Mouse (Mus musculus) neural tube, embryonic 14.5 days (tissue): ENCODE data around the gene Bglap. TPM values are rescaled to one million over a fixed set of nuclear protein-coding genes. Genes with fewer than 3 reads are reported as not detected.

ENCODE experiments used
- ATAC-seq: fragments of 200-750 bp; cut with Nextera tagmentation; 2 replicates; pipeline ENCODE4 v1.8.0; 2017; ENCODE audit warnings: low read depth, mild to moderate bottlenecking, moderate TSS enrichment, moderate library complexity
- H3K27ac ChIP-seq: fragments of 300-500 bp; sonication (generic); 2 replicates; pipeline ENCODE4 v1.5.1; 2014; ENCODE audit warnings: low read depth, mild to moderate bottlenecking, control low read depth, low read length, moderate library complexity, mixed read lengths
- H3K27me3 ChIP-seq: fragments of 300-500 bp; sonication (generic); 2 replicates; pipeline ENCODE4 v1.6.1; 2014; ENCODE audit warnings: low read length; ENCODE audit not compliant: control insufficient read depth, insufficient read depth
- H3K36me3 ChIP-seq: fragments of 300-500 bp; sonication (generic); 2 replicates; pipeline ENCODE4 v1.6.1; 2014; ENCODE audit warnings: low read length, mixed read lengths; ENCODE audit not compliant: control insufficient read depth, insufficient read depth
- H3K4me1 ChIP-seq: fragments of 300-500 bp; sonication (generic); 2 replicates; pipeline ENCODE4 v1.6.1; 2014; ENCODE audit warnings: low read length; ENCODE audit not compliant: control insufficient read depth, insufficient read depth
- H3K4me2 ChIP-seq: fragments of 300-500 bp; sonication (generic); 2 replicates; pipeline ENCODE4 v1.6.1; 2014; ENCODE audit warnings: mild to moderate bottlenecking, low read depth, low read length, control low read depth
- H3K4me3 ChIP-seq: fragments of 300-500 bp; sonication (generic); 2 replicates; pipeline ENCODE4 v1.5.1; 2014; ENCODE audit warnings: low read depth, low read length, control low read depth, mixed read lengths
- H3K9ac ChIP-seq: fragments of 300-500 bp; sonication (generic); replicated peaks from 2 replicates; pipeline ENCODE4 v1.6.1; 2014; ENCODE audit warnings: low read depth, mild to moderate bottlenecking, control low read depth, low read length, mixed read lengths
- H3K9me3 ChIP-seq: fragments of 300-500 bp; sonication (generic); 2 replicates; pipeline ENCODE4 v1.6.1; 2016; ENCODE audit warnings: low read length; ENCODE audit not compliant: control insufficient read depth
- WGBS: fragments of 180-500 bp; shearing (Covaris S2); extraction: QIAGEN DNeasy Blood & Tissue Kit; methylation state at CpG from one replicate; pipeline ENCODE4 v1.1.7; 2014; 5-methylcytosine and 5-hydroxymethylcytosine counted together
- polyA plus RNA-seq: library from polyadenylated mRNA; unstranded; fragments of >200 nt; fragmentation: Nextera tagmentation; extraction: Ambion mirVana; gene quantifications from 2 replicates; pipeline ENCODE4 v1.2.1, GENCODE M21; 2014

Bglap gene
- polyA plus RNA-seq, 1 experiment from 2014 or later = not detected

- Histone ChIP-seq H3K27ac (no peak overlapping the region), H3K4me3 (no peak overlapping the region; the same call in 1 of the 2 replicates), H3K27me3 (no peaks in the 10 kb centered on the region), H3K36me3 (peaks cover 7% of the 10 kb centered on the region; the same call in 1 of the 2 replicates), H3K4me1 (peaks cover 15% of the 10 kb centered on the region), H3K9me3 (no peaks in the 10 kb centered on the region), H3K9ac (no peak overlapping the region; the same call in 1 of the 2 replicates), H3K4me2 (peak overlapping the region; percentile 84)
- ATAC-seq = no peak
- WGBS = 85% methylated on average over 11 of the region's 11 CpGs
These were observed 46.8 kb downstream of the Bglap start for GRCm38 (mm10) chr3:88337367-88338020.

- Histone ChIP-seq H3K27ac (peak within 1 kb of the TSS; percentile 95), H3K4me1 (peaks cover 15% of the 10 kb centered on the region), H3K4me3 (peak within 1 kb of the TSS; percentile 74), H3K27me3 (no peaks in the 10 kb centered on the region), H3K4me2 (peak within 1 kb of the TSS; percentile 84), H3K36me3 (no peaks in the 10 kb centered on the region), H3K9me3 (no peaks in the 10 kb centered on the region), H3K9ac (peak within 1 kb of the TSS; percentile 93)
- ATAC-seq = peak; percentile 97
- 3% methylated on average over 49 of the region's 66 CpGs for WGBS
These were observed 47.9 kb downstream of the Bglap start, which contains the start of the genes Tmem79 and Smg5 for GRCm38 (mm10) chr3:88336058-88337013. Gene Tmem79 (minus strand): TSS chr3:88336148. Gene Smg5 (plus strand): TSS chr3:88336260.

- no peaks in the 10 kb centered on the region for H3K36me3 ChIP-seq
- peak; percentile 74 for ATAC-seq
- peak overlapping the region; percentile 95 for H3K27ac ChIP-seq
- no peaks in the 10 kb centered on the region for H3K27me3 ChIP-seq
- H3K4me1 ChIP-seq = peaks cover 15% of the 10 kb centered on the region
- WGBS = 1% methylated on average over 27 of the region's 27 CpGs
- H3K9ac ChIP-seq = peak overlapping the region; percentile 93
- no peaks in the 10 kb centered on the region for H3K9me3 ChIP-seq
- peak overlapping the region; percentile 74 for H3K4me3 ChIP-seq
- peak overlapping the region; percentile 84 for H3K4me2 ChIP-seq
These were observed 48.7 kb downstream of the Bglap start for GRCm38 (mm10) chr3:88335436-88336053.

GRCm38 (mm10) chr3:88334902-88335435 lies 49.3 kb downstream of the Bglap start:
- Histone ChIP-seq H3K27ac (no peak overlapping the region), H3K9ac (peak overlapping the region; percentile 93), H3K4me3 (peak overlapping the region; percentile 74), H3K9me3 (no peaks in the 10 kb centered on the region), H3K27me3 (no peaks in the 10 kb centered on the region), H3K4me1 (peaks cover 15% of the 10 kb centered on the region), H3K36me3 (no peaks in the 10 kb centered on the region), H3K4me2 (peak overlapping the region; percentile 84)
- no peak for ATAC-seq
- 35% methylated on average over 3 of the region's 3 CpGs for WGBS

- Histone ChIP-seq H3K4me2 (no peak overlapping the region), H3K4me3 (no peak overlapping the region), H3K9ac (no peak overlapping the region), H3K4me1 (peaks cover 15% of the 10 kb centered on the region), H3K9me3 (no peaks in the 10 kb centered on the region), H3K27ac (no peak overlapping the region), H3K27me3 (no peaks in the 10 kb centered on the region), H3K36me3 (no peaks in the 10 kb centered on the region)
- ATAC-seq = no peak
- WGBS = 63% methylated on average over 12 of the region's 12 CpGs
These were observed 50.1 kb downstream of the Bglap start for GRCm38 (mm10) chr3:88334029-88334658.

Other genes with a start within 250 kb of the Bglap start
- gene Mef2d, start 242.1 kb downstream of the Bglap start, polyA plus RNA-seq = 19.6 and 20.4 TPM in 2 replicates
- gene Rhbg, start 129.8 kb downstream of the Bglap start, polyA plus RNA-seq = 0.51 and 0.85 TPM in 2 replicates
- gene Gm38392, start 97.3 kb downstream of the Bglap start, polyA plus RNA-seq = 0.72 TPM in 1 of 2 replicates, not detected in the other
- 8.1 and 9.0 TPM in 2 replicates for gene Tsacc, start 87.5 kb downstream of the Bglap start, polyA plus RNA-seq
- 427 and 462 TPM in 2 replicates for gene Cct3, start 87.3 kb downstream of the Bglap start, polyA plus RNA-seq
- gene Glmp, start 59.4 kb downstream of the Bglap start, polyA plus RNA-seq = 65.0 and 76.4 TPM in 2 replicates
- 0.90 and 0.99 TPM in 2 replicates for gene Tmem79, start 48.3 kb downstream of the Bglap start, polyA plus RNA-seq
- gene Smg5, start 48.2 kb downstream of the Bglap start, polyA plus RNA-seq = 47.6 and 49.0 TPM in 2 replicates
- 0.35 and 1.6 TPM in 2 replicates for gene Paqr6, start 19.9 kb downstream of the Bglap start, polyA plus RNA-seq
- 0.28 TPM in 1 of 2 replicates, not detected in the other for gene Bglap3, start 11.7 kb downstream of the Bglap start, polyA plus RNA-seq
- not detected in 2 replicates for gene Bglap2, start 5.8 kb downstream of the Bglap start, polyA plus RNA-seq
- gene Pmf1, start 25.9 kb upstream of the Bglap start, polyA plus RNA-seq = 19.3 and 22.2 TPM in 2 replicates
- 40.8 and 42.5 TPM in 2 replicates for gene Slc25a44, start 40.7 kb upstream of the Bglap start, polyA plus RNA-seq
- gene Sema4a, start 76.7 kb upstream of the Bglap start, polyA plus RNA-seq = 20.8 and 21.5 TPM in 2 replicates
- gene Lmna, start 125.5 kb upstream of the Bglap start, polyA plus RNA-seq = 41.0 and 41.4 TPM in 2 replicates
- 34.0 and 35.3 TPM in 2 replicates for gene Mex3a, start 147.9 kb upstream of the Bglap start, polyA plus RNA-seq
- not detected in 2 replicates for gene Rab25, start 163.8 kb upstream of the Bglap start, polyA plus RNA-seq
- 97.0 and 106 TPM in 2 replicates for gene Lamtor2, start 168.6 kb upstream of the Bglap start, polyA plus RNA-seq
- 43.5 and 44.1 TPM in 2 replicates for gene Ubqln4, start 169.3 kb upstream of the Bglap start, polyA plus RNA-seq
- gene Ssr2, start 191.4 kb upstream of the Bglap start, polyA plus RNA-seq = 127 and 143 TPM in 2 replicates
- 137 and 145 TPM in 2 replicates for gene Arhgef2, start 221.5 kb upstream of the Bglap start, polyA plus RNA-seq